Mouse (Mus musculus) lung, postnatal 0 days (tissue): ENCODE measurements around the gene Rufy2. TPM values are rescaled to one million over a fixed set of nuclear protein-coding genes. Genes with fewer than 3 reads are reported as not detected.

Experiments
- ATAC-seq: fragments of 200-750 bp; cut with Nextera tagmentation; 2 replicates; pipeline ENCODE4 v1.8.0; 2017; ENCODE audit warnings: moderate library complexity
- DNase-seq: peaks from one replicate; pipeline ENCODE4 v3.0.0-alpha.2; 2016; ENCODE audit warnings: low spot score
- H3K27ac ChIP-seq: fragments of 300-500 bp; sonication (generic); 2 replicates; pipeline ENCODE4 v1.5.1; 2014; ENCODE audit warnings: antibody characterized with exemption, mild to moderate bottlenecking, low read length, mixed read lengths
- H3K27me3 ChIP-seq: fragments of 300-500 bp; sonication (generic); replicated peaks from 2 replicates; pipeline ENCODE4 v1.6.1; 2014; ENCODE audit warnings: low read length, mixed read lengths; ENCODE audit not compliant: insufficient read depth
- H3K36me3 ChIP-seq: fragments of 300-500 bp; sonication (generic); 2 replicates; pipeline ENCODE4 v1.6.1; 2014; ENCODE audit warnings: low read length, mixed read lengths; ENCODE audit not compliant: insufficient read depth
- H3K4me1 ChIP-seq: fragments of 300-500 bp; sonication (generic); 2 replicates; pipeline ENCODE4 v1.6.1; 2014; ENCODE audit warnings: antibody characterized with exemption, low read depth, low read length, mixed read lengths; ENCODE audit not compliant: insufficient read depth
- H3K4me2 ChIP-seq: fragments of 300-500 bp; sonication (generic); replicated peaks from 2 replicates; pipeline ENCODE4 v1.6.1; 2014; ENCODE audit warnings: low read depth, mild to moderate bottlenecking, low read length, moderate library complexity, mixed read lengths
- H3K4me3 ChIP-seq: fragments of 300-500 bp; sonication (generic); 2 replicates; pipeline ENCODE4 v1.5.1; 2014; ENCODE audit warnings: low read depth, low read length
- H3K9ac ChIP-seq: fragments of 300-500 bp; sonication (generic); replicated peaks from 2 replicates; pipeline ENCODE4 v1.6.1; 2014; ENCODE audit warnings: low read depth, mild to moderate bottlenecking
- H3K9me3 ChIP-seq: fragments of 300-500 bp; sonication (generic); 2 replicates; pipeline ENCODE4 v1.6.1; 2016; ENCODE audit warnings: low read length, mixed read lengths
- CTCF ChIP-seq: IDR thresholded peaks from 2 replicates; pipeline ENCODE4 v1.5.1; 2016; ENCODE audit warnings: antibody characterized with exemption, mild to moderate bottlenecking
- EP300 ChIP-seq: IDR thresholded peaks from 2 replicates; pipeline ENCODE4 v1.6.1; 2016; ENCODE audit warnings: antibody characterized with exemption, mild to moderate bottlenecking, control low read depth
- WGBS: fragments of 180-500 bp; shearing (Covaris S2); extraction: QIAGEN DNeasy Blood & Tissue Kit; methylation state at CpG from one replicate; pipeline ENCODE4 v1.1.7; 2014; 5-methylcytosine and 5-hydroxymethylcytosine counted together
- polyA plus RNA-seq: library from polyadenylated mRNA; unstranded; fragments of >200 nt; fragmentation: Nextera tagmentation; extraction: Ambion mirVana; gene quantifications from 2 replicates; pipeline ENCODE4 v1.2.1, GENCODE M21; 2015

The Rufy2 gene
- polyA plus RNA-seq, 1 experiment from 2014 or later, result 13.9 TPM

- peak overlapping the region; percentile 64 for H3K4me2 ChIP-seq
- H3K4me1 ChIP-seq, result peaks cover 10% of the 10 kb centered on the region; the same call in 1 of the 2 replicates
- H3K27me3 ChIP-seq, result no peaks in the 10 kb centered on the region
- no peak for DNase-seq
- under 1% methylated on average over 27 of the region's 27 CpGs for WGBS
- peak overlapping the region; percentile 99 for H3K27ac ChIP-seq
- 0 out of 2 replicates have a peak, but pooled peaks cover 3% of the 10 kb centered on the region for H3K36me3 ChIP-seq
- peak overlapping the region; percentile 88 for H3K4me3 ChIP-seq
- H3K9ac ChIP-seq, result peak overlapping the region; percentile 98
- TF ChIP-seq EP300 (no peak), CTCF (no peak)
- H3K9me3 ChIP-seq, result no peaks in the 10 kb centered on the region
- ATAC-seq, result no peak
Measured at GRCm38 (mm10) chr10:63022541-63023120, 42.6 kb downstream of the Rufy2 start.

DNA sequence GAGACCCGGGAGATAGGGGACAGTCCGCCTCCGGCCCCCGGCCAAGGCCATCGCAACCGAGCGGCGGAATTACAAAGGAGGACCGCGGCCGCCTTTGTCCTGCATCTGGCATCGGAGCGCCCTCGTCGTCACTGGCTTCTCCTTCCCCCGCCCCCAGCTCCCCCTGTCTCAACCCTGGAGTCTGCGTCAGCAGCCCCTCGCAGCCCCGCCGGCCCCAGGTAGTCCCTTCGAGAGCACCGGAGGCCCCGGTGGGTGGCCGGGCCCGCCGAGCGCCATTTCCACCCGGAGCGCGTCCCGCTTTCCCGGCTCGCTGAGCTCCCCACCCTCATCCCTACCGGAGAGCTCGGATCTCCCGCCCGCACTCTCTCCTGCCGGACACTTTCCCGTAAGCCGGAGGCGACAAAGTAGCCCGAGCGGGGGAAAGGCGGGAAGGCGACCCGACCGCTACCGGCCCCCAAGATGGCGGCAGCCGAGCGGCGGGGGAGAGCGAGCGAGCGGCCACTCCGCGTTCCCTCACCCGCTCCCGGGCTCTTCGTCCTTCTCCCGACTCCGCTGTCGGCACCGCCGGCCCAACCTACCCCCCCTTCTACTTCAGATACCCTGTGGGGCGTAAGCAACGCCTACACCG, 43.2 kb downstream of the Rufy2 start:
- peak; percentile 27 for ATAC-seq
- WGBS, result 4% methylated on average over 26 of the region's 68 CpGs
- Histone ChIP-seq H3K27me3 (no peaks in the 10 kb centered on the region), H3K36me3 (no peaks in the 10 kb centered on the region), H3K9me3 (no peaks in the 10 kb centered on the region), H3K4me2 (peak overlapping the region; percentile 64), H3K27ac (peak overlapping the region; percentile 99), H3K4me3 (peak overlapping the region; percentile 88), H3K4me1 (peaks cover 10% of the 10 kb centered on the region; the same call in 1 of the 2 replicates), H3K9ac (peak overlapping the region; percentile 98)
- no peak for TF ChIP-seq CTCF
- TF ChIP-seq EP300, result no peak; the same call in 1 of the 2 replicates
- peak; percentile 69 for DNase-seq

GRCm38 (mm10) chr10:63023749-63024579, 43.9 kb downstream of the Rufy2 start, which contains the start of the genes Hnrnph3 and Pbld2:
Gene Hnrnph3, minus strand, starts transcription at chr10:63024217.
Gene Pbld2, plus strand, starts transcription at chr10:63024315.
- Histone ChIP-seq H3K27ac (peak within 1 kb of the TSS; percentile 99), H3K36me3 (no peaks in the 10 kb centered on the region), H3K9ac (peak within 1 kb of the TSS; percentile 98), H3K27me3 (no peaks in the 10 kb centered on the region), H3K9me3 (no peaks in the 10 kb centered on the region), H3K4me3 (peak within 1 kb of the TSS; percentile 88), H3K4me2 (peak within 1 kb of the TSS; percentile 64), H3K4me1 (peaks cover 10% of the 10 kb centered on the region; the same call in 1 of the 2 replicates)
- peak; percentile 98 for DNase-seq
- ATAC-seq, result peak; percentile 94
- no peak; the same call in 1 of the 2 replicates for TF ChIP-seq EP300
- TF ChIP-seq CTCF, result no peak
- under 1% methylated on average over 35 of the region's 69 CpGs for WGBS

- 0% methylated on average over 8 of the region's 8 CpGs for WGBS
- Histone ChIP-seq H3K36me3 (no peaks in the 10 kb centered on the region), H3K4me3 (peak overlapping the region; percentile 88), H3K4me1 (peaks cover 10% of the 10 kb centered on the region; the same call in 1 of the 2 replicates), H3K27ac (peak overlapping the region; percentile 99), H3K9ac (peak overlapping the region; percentile 56), H3K27me3 (no peaks in the 10 kb centered on the region), H3K9me3 (no peaks in the 10 kb centered on the region), H3K4me2 (peak overlapping the region; percentile 64)
- ATAC-seq, result peak; percentile 46
- peak; percentile 74 for TF ChIP-seq CTCF
- no peak for TF ChIP-seq EP300
- DNase-seq, result peak; percentile 77
Measured at GRCm38 (mm10) chr10:63024580-63024910, 44.5 kb downstream of the Rufy2 start.

DNA sequence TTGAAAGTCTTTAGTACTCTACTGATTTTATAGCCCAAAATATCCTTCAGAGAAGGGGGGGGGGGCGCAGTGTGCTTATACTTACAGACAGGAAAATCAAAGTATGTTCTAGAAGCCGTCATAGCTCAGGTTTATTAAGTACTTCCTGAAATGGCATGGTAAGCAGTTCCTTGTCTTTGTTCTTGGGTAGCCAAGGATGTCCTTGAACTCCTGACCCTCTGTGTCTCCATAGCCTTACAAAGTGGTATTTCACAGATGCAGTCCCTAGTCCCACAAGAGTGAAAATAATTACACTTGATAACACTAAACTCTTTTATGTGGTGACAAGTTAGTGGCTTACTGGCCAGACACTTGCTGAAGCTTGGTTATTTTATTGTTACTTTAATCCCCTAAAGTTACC, 45.0 kb downstream of the Rufy2 start:
- peak; percentile 72 for DNase-seq
- H3K9me3 ChIP-seq, result no peaks in the 10 kb centered on the region
- 17% methylated on average over 2 of the region's 2 CpGs for WGBS

More for the DNA sequence above, 45.0 kb downstream of the Rufy2 start:
- TF ChIP-seq EP300 (no peak), CTCF (no peak)
- H3K27me3 ChIP-seq, result no peaks in the 10 kb centered on the region
- H3K9ac ChIP-seq, result no peak overlapping the region
- no peak overlapping the region; the same call in 1 of the 2 replicates for H3K4me3 ChIP-seq
- no peak for ATAC-seq
- peaks cover 10% of the 10 kb centered on the region; the same call in 1 of the 2 replicates for H3K4me1 ChIP-seq
- H3K4me2 ChIP-seq, result peak overlapping the region; percentile 64; the same call in 1 of the 2 replicates
- H3K27ac ChIP-seq, result no peak overlapping the region
- no peaks in the 10 kb centered on the region for H3K36me3 ChIP-seq
